Mouse (Mus musculus) lung, postnatal 0 days (tissue): ENCODE measurements around the gene Gh.

Source experiments
- CTCF ChIP-seq: IDR thresholded peaks from 2 replicates; pipeline ENCODE4 v1.5.1; 2016; ENCODE audit warnings: antibody characterized with exemption, mild to moderate bottlenecking
- EP300 ChIP-seq: IDR thresholded peaks from 2 replicates; pipeline ENCODE4 v1.6.1; 2016; ENCODE audit warnings: antibody characterized with exemption, mild to moderate bottlenecking, control low read depth

GRCm38 (mm10) chr11:106289369-106289768 is 12.3 kb downstream of the Gh start:
- TF ChIP-seq CTCF (peak; percentile 62), EP300 (no peak)
